Mouse (Mus musculus) kidney, postnatal 4 days (tissue): Measurements from ENCODE around the gene Itpr3.

ENCODE experiments used
- DNase-seq, 2 experiments: peaks; one replicate each; pipeline ENCODE4 v3.0.0; 2021; ENCODE audit warnings: mixed read lengths in 2 of 2

Gene Itpr3

GRCm38 (mm10) chr17:27056812-27057516, at the start of gene Itpr3:
Gene Itpr3, plus strand, starts transcription at chr17:27057304.
- peak; percentile 85 to 90 for DNase-seq

- no peak for DNase-seq
These were observed 48.8 kb upstream of the Itpr3 start for GRCm38 (mm10) chr17:27008277-27008676.

DNA sequence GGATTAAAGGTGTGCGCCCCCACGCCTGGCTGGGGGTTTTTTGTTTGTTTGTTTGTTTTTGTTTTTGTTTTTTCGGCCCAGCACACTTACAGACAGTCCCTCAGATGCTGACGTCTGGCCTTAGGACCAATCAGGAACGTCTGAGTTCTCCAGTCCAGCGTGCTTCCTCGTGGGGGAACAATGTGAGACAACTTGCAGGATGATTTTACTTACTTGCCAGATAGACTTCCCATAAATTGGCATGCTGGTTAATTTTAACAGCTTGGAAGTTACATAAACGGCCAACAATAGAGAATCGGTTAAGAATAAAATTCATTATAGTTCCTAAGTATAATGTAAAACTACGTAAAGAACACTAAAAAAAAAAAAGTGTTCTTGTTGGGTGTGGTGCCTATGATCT, 45.9 kb upstream of the Itpr3 start:
- DNase-seq = no peak

- DNase-seq = peak in 1 of 2 experiments; percentile 75
These were observed 45.0 kb upstream of the Itpr3 start for GRCm38 (mm10) chr17:27011998-27012672.

DNA sequence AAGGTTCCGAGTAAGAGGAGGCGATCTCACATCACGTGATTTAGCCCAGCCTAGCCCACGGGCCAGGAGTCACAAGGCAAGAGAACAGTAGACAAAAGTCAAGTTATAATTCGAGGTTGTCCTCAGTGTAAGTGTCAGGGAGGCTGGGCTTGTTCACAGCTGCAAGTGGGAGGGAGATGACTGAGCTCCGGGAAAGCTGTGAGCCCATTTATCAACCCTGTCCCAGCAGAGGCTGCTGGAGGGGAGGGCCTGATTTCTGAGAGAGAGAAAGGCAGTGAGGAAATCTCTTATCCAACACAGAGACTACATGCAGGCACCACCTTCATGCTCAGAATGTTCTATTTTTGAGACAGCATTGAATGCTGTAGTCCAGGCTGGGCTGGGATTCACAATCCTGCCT, 44.2 kb upstream of the Itpr3 start:
- DNase-seq = peak in 1 of 2 experiments; percentile 44

GRCm38 (mm10) chr17:27017564-27018499, 39.3 kb upstream of the Itpr3 start:
- DNase-seq = peak; percentile 94 to 95

- peak in 1 of 2 experiments; percentile 40 for DNase-seq
These were observed 38.4 kb upstream of the Itpr3 start for GRCm38 (mm10) chr17:27018555-27019196.

DNA sequence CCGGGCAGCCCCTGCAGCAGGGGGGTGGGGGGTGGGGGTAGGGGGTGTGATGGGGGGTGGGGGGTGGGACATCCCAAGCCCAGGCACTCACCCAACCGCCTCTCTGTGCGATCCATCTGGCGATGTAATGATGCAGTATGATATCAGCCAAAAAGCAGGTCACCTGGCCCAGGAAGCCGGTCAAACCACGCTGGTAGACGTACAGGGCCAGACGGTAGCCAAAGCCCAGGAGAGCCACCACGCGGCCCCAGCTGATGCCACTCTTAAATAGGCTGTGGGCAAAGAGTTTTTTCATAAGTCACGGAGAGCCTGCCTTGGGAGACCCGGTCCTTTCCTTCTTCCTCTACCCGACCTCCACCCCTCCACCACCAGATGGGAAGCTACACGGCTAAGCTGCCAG, 36.0 kb upstream of the Itpr3 start:
- no peak for DNase-seq

- no peak for DNase-seq
These were observed 35.4 kb upstream of the Itpr3 start for GRCm38 (mm10) chr17:27021736-27022135.

- no peak for DNase-seq
These were observed 33.8 kb upstream of the Itpr3 start for GRCm38 (mm10) chr17:27023342-27023741.

GRCm38 (mm10) chr17:27025326-27025902, 31.7 kb upstream of the Itpr3 start:
- no peak for DNase-seq

DNA sequence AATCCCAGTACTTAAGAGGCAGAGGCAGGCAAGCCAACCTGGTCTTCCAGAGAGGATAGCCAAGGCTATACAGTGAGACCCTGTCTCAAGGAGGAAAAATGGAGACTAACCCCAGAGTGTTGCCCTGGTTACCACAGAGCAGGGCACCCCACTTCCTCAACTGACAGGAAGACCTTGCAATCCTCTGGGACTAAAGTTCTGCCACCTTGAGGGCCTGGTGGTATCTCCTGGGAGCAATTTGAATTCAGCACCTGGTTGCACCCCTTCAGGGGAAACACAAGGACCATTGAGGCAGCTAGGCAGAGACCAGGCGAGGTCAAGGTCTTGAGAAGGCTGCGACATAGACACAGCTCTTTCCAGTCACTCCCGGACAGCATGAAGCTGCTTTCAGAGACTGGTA, 31.2 kb upstream of the Itpr3 start:
- DNase-seq = no peak

GRCm38 (mm10) chr17:27027460-27028283, 29.4 kb upstream of the Itpr3 start:
- peak in 1 of 2 experiments; percentile 72 for DNase-seq

GRCm38 (mm10) chr17:27028284-27028795, 28.8 kb upstream of the Itpr3 start:
- DNase-seq = peak; percentile 94 to 96

DNA sequence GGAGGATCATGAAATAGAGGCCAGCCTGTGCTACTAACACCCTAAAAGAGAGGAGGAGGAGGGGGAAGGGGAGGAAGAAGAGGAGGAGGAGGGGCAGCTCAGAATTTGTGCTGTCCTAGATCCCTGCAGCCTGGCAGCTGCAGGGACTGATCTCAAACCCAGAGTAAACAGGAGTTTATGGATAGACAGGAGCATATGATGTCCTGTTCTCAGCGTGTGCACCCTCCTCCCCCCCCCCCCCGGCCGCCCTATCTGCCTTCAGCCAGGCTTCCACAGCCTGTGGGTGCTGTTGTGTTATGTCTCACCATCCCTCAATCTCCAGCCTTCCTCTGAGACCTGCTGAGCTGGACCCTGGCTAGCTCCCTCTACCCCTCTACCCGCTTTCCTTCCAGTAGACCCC, 28.2 kb upstream of the Itpr3 start, which contains the start of gene Bak1:
Gene Bak1 (minus strand): TSS at position 101 of the 400 bp plus-strand sequence.
- DNase-seq = no peak

GRCm38 (mm10) chr17:27029431-27029830, 27.7 kb upstream of the Itpr3 start:
- no peak for DNase-seq

DNA sequence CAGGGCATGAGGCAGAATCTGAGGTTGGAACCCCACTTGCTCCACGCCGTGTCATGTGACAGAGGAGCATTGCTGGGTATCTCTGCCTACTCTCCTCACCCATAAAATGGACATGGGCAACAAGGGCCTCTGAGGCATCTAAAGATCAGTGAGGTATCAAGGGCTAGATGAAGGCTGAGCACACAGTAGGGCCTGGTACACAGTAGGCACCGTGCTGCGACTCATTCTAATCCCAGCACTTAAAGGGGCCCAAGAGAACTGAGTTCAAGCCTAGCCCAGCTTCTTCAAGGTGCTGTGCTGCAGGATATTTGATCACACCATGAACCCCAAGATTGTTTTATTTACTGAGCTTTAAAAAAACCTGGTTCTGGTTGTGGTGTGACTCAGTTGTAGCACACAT, 26.2 kb upstream of the Itpr3 start:
- DNase-seq = no peak

DNA sequence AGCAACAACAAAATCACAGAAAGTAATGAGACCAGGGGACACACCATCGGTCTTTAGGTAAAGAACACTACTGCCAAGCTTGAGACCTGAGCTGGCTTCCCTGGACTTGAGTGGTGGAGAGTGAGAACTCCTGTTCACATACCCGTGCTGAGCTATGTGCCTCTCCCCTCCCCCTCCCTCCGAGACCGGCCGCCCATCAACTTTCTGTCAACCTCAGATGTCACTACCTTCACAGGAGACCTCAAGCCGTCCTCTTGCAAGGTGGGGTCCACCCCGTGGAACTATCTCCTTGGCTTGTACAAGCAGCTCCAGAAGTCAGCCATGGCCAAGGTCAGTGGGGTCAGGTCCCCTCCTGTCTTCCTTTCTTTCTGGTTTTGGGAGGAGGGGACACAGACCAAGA, 24.8 kb upstream of the Itpr3 start:
- no peak for DNase-seq

- DNase-seq = peak; percentile 90 to 91
These were observed 24.2 kb upstream of the Itpr3 start for GRCm38 (mm10) chr17:27032869-27033268.

- peak in 1 of 2 experiments; percentile 37 for DNase-seq
These were observed 20.6 kb upstream of the Itpr3 start for GRCm38 (mm10) chr17:27036465-27036864.
